Mouse (Mus musculus): Measurements from ENCODE around the gene Zmiz1. TPM values are rescaled to one million over a fixed set of nuclear protein-coding genes. Genes with fewer than 3 reads are reported as not detected.

Zmiz1 gene
- polyA plus RNA-seq, 1 experiment from 2014 or later = 45.8 TPM

DNA sequence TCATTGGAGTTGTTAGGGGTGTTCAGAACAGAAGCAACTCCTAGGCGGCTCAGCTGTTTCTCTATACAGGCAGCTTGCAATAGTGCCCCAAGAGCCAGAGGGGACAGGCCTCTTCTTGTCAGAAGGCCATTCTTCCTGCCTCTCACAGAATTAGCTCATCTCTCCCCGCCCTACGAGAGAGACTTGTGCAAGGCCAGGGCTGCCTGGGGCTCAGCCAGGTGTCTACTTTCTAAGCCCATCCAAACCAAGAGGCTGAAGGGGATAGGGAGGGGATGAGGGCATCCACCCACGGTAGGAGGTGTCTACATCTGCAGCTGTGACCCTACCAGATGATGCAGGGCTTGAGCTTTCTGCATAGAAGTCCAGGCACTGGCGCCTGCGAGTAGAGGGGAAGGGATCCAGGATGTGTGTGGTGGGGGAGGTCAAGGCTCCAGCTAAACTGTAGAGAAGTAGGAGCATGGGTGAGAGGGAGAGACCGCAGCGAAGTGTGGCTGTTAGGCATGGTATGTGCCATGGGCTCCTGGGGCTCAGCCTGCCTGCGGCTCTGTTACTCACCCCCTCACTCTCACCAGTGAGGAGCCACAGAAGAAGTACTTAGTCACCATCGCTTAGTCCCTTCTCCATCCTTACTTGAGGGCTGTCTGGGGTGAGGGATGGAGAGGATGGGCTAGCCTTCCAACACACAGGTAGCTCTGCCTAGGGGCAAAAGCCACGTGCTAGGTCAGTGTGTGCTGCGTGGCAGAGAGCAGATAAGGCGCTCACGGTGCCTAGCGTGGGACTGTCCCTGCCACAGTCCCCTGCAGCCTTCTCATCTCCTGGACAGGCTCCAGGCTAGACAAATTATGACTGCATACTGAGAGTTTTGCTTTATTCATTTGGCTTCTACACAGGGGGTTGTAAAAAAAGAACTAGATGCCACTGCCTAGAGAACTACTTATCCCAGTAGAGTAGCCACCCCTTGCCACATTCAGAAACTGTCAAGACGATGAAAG lies 130.3 kb downstream of the Zmiz1 start:
- Histone ChIP-seq H3K4me1 (peaks cover 93% of the 10 kb centered on the region), H3K27ac (peak overlapping the region; percentile 91), H3K36me3 (peaks cover 41% of the 10 kb centered on the region), H3K9me3 (no peaks in the 10 kb centered on the region), H3K4me3 (no peak overlapping the region), H3K27me3 (ENCODE audit: insufficient read depth, poor library complexity, severe bottlenecking) (no peaks in the 10 kb centered on the region)
- DNase-seq (ENCODE audit: low spot score) = no peak
- WGBS = 60% methylated on average over 16 of the region's 16 CpGs

DNA sequence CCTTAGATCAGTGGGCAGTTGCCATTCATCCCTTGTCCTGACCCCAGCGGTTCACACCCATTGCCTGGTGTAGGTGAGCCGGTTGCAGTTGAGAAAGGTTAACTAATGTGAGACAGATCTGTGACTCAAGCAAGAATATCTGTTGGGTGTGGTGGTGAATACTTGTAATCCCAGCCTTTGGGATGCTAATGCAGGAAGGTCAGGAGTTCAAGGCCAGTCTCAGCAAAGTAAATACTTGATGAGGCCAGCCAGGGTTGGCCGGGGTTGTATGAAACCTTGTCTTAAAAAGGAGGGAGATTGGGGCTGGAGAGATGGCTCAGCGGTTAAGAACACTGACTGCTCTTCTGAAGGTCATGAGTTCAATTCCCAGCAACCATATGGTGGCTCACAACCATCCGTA lies 132.0 kb downstream of the Zmiz1 start:
- Histone ChIP-seq H3K9me3 (no peaks in the 10 kb centered on the region), H3K36me3 (peaks cover 46% of the 10 kb centered on the region), H3K27me3 (ENCODE audit: insufficient read depth, poor library complexity, severe bottlenecking) (no peaks in the 10 kb centered on the region), H3K27ac (no peak overlapping the region), H3K4me1 (peaks cover 84% of the 10 kb centered on the region), H3K4me3 (no peak overlapping the region)
- DNase-seq (ENCODE audit: low spot score) = no peak
- 68% methylated on average over 4 of the region's 5 CpGs for WGBS

DNA sequence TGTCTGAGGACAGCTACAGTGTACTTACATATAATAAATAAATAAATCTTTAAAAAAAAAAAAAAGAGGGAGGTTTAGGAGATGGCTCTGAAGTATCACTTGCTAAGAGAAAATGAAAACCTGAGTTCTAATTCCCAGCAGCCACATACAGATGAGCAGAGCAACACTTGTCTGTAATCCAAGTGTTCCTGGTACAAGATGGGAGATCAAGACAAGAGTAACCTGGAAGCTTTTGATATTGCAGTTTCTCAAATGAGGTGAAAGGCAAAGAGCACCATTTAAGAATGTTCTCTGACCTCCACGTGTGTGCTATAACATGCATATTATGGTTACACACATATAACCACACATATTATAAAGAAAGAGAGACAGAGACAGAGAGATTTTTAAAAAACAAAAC lies 132.4 kb downstream of the Zmiz1 start:
- H3K4me1 ChIP-seq = peaks cover 80% of the 10 kb centered on the region
- H3K4me3 ChIP-seq = no peak overlapping the region
- WGBS = 90% methylated on average over 1 of the region's 1 CpGs
- H3K36me3 ChIP-seq = peaks cover 49% of the 10 kb centered on the region
- H3K27me3 ChIP-seq (ENCODE audit: insufficient read depth, poor library complexity, severe bottlenecking) = no peaks in the 10 kb centered on the region
- H3K9me3 ChIP-seq = no peaks in the 10 kb centered on the region
- no peak for DNase-seq (ENCODE audit: low spot score)
- H3K27ac ChIP-seq = no peak overlapping the region

DNA sequence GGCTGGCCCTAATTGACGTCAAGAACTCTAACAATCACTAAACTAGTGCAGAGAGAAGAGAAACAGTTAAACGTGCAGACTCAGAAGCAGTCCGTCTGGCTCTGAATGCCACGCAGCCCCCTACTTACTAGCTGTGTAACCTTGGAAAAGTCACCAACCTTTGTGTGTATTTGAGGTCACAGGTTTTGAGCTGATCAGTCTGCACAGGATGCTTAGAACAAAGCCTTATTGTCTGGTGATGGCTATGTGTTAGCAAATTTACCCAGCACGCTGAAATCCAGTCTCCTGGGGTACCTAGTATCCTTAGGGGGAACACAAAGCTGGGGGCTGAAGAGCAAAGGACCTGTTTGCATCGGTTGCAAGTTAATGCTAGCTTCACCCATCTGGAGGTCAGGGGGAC lies 133.5 kb downstream of the Zmiz1 start:
- no peaks in the 10 kb centered on the region for H3K9me3 ChIP-seq
- H3K36me3 ChIP-seq = peaks cover 56% of the 10 kb centered on the region
- H3K27ac ChIP-seq = 0 out of 2 replicates have a peak overlapping the region, but pooled peaks have one; percentile 10
- H3K4me3 ChIP-seq = no peak overlapping the region
- WGBS = 56% methylated on average over 6 of the region's 6 CpGs
- peaks cover 69% of the 10 kb centered on the region for H3K4me1 ChIP-seq
- no peak for DNase-seq (ENCODE audit: low spot score)
- no peaks in the 10 kb centered on the region for H3K27me3 ChIP-seq (ENCODE audit: insufficient read depth, poor library complexity, severe bottlenecking)

DNA sequence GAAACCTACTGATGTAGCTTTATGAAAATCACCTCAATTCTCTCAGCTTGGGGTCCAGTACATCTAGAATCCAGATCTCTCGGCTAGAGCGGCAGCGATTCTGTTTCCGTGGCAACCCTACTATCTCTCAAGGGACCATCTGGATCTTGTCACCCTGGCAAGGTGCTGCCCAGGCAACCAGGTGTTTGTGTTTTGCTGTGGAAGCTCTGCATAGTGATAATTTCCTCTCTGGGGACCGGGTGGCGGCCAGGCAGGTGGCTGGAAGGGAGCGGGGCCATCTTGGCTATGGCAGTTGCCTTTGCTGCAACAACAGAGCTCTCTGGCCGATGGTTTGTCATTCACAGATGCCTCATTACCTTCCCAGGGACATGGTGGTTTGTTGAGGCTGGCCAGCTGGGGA lies 134.9 kb downstream of the Zmiz1 start:
- peaks cover 56% of the 10 kb centered on the region for H3K4me1 ChIP-seq
- peaks cover 69% of the 10 kb centered on the region for H3K36me3 ChIP-seq
- no peak overlapping the region for H3K27ac ChIP-seq
- no peak for DNase-seq (ENCODE audit: low spot score)
- no peaks in the 10 kb centered on the region for H3K9me3 ChIP-seq
- WGBS = 70% methylated on average over 8 of the region's 8 CpGs
- no peaks in the 10 kb centered on the region for H3K27me3 ChIP-seq (ENCODE audit: insufficient read depth, poor library complexity, severe bottlenecking)
- H3K4me3 ChIP-seq = no peak overlapping the region

DNA sequence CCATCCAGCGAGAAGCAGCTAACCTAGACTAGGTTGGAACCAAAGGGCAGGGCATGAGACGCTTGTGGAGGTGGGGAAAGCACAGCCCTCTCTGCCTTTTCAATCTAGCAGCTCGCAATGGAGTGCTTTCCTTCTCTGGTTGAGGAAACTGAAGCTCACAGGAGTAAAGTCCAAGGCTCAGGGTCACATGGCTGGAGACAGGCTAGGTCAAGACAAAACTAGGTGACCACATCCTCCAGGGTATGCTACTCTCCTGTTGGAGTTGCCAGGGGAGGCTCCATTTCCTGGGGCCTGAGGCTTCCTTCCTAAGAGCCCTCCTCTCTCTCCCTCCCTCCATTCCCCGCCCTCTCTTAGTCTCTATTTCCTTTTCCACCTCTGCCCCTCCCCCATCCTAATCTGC lies 135.6 kb downstream of the Zmiz1 start:
- Histone ChIP-seq H3K27ac (peak overlapping the region; percentile 67; the same call in 1 of the 2 replicates), H3K27me3 (ENCODE audit: insufficient read depth, poor library complexity, severe bottlenecking) (no peaks in the 10 kb centered on the region), H3K9me3 (no peaks in the 10 kb centered on the region), H3K36me3 (peaks cover 67% of the 10 kb centered on the region), H3K4me3 (no peak overlapping the region), H3K4me1 (peaks cover 51% of the 10 kb centered on the region)
- WGBS = 72% methylated on average over 4 of the region's 4 CpGs
- DNase-seq (ENCODE audit: low spot score) = no peak

DNA sequence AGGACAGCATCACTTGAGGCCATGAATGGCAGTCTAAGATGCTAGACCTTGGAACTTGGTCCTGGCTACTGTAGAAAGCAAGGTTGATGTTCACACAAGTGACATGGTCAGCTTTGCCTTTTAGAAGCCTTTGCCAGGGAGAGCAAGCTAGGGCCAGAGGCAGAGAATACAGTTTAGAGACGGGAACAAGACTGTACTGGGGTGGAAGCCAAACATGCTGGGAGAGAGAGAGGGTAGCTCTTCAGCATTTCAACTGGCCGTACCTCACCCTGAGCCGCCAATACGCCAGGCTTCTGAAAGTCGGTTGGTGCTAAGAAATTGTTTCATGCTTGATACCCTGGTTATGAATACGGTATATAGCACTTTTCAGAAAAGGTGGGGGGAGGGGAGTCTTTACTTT lies 140.0 kb downstream of the Zmiz1 start:
- no peaks in the 10 kb centered on the region for H3K27me3 ChIP-seq (ENCODE audit: insufficient read depth, poor library complexity, severe bottlenecking)
- H3K4me1 ChIP-seq = peaks cover 58% of the 10 kb centered on the region
- no peak overlapping the region for H3K4me3 ChIP-seq
- no peak for DNase-seq (ENCODE audit: low spot score)
- WGBS = 94% methylated on average over 6 of the region's 6 CpGs
- peaks cover 46% of the 10 kb centered on the region for H3K36me3 ChIP-seq
- H3K27ac ChIP-seq = no peak overlapping the region
- no peaks in the 10 kb centered on the region for H3K9me3 ChIP-seq

GRCm38 (mm10) chr14:25599934-25600333 lies 140.9 kb downstream of the Zmiz1 start:
- peaks cover 37% of the 10 kb centered on the region for H3K36me3 ChIP-seq
- H3K9me3 ChIP-seq = no peaks in the 10 kb centered on the region
- DNase-seq (ENCODE audit: low spot score) = no peak
- H3K4me1 ChIP-seq = peaks cover 59% of the 10 kb centered on the region
- 63% methylated on average over 12 of the region's 12 CpGs for WGBS
- no peak overlapping the region for H3K4me3 ChIP-seq
- peak overlapping the region; percentile 17; the same call in 1 of the 2 replicates for H3K27ac ChIP-seq
- H3K27me3 ChIP-seq (ENCODE audit: insufficient read depth, poor library complexity, severe bottlenecking) = no peaks in the 10 kb centered on the region

DNA sequence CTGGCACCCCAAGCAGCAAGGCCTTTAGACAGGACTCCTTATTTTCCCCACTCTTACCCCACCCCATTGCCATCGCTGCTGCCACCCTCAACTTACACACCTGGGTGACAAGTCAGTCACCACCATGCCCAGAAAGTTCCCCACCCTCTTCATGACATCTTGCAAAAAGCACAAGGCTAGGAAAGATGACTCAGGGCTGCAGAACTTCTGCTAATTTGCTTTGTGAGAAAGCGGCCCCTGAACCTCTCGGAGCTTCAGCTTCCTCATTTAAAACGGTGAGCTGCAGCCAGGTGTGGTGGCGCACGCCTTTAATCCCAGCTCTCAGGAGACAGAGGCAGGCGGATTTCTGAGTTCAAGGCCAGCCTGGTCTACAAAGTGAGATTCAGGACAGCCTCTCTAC lies 141.4 kb downstream of the Zmiz1 start:
- H3K4me1 ChIP-seq = peaks cover 58% of the 10 kb centered on the region
- H3K9me3 ChIP-seq = no peaks in the 10 kb centered on the region
- peak overlapping the region; percentile 17; the same call in 1 of the 2 replicates for H3K27ac ChIP-seq
- H3K4me3 ChIP-seq = no peak overlapping the region
- H3K36me3 ChIP-seq = peaks cover 36% of the 10 kb centered on the region
- H3K27me3 ChIP-seq (ENCODE audit: insufficient read depth, poor library complexity, severe bottlenecking) = no peaks in the 10 kb centered on the region
- WGBS = 85% methylated on average over 7 of the region's 7 CpGs
- DNase-seq (ENCODE audit: low spot score) = no peak

DNA sequence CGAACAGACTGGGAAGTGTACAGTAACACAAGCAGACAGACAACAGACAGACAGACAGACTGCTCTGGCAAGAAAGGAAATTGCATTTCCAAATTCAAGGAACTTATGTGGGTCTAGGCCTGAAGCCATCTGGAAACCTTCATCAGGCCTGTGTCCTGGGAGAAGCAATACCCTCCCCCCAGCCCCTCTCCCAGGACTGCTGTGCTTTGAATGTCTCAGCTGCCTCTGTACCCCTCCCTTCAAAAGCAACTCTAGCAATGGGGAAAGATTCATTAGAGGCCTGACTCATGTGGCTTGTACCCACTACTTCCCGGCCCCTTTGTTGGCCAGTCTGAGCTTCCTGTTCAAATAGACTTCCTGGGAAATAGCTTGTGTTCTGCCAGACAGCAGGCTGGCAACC lies 142.0 kb downstream of the Zmiz1 start:
- peaks cover 64% of the 10 kb centered on the region for H3K4me1 ChIP-seq
- H3K36me3 ChIP-seq = peaks cover 36% of the 10 kb centered on the region
- DNase-seq (ENCODE audit: low spot score) = no peak
- H3K27me3 ChIP-seq (ENCODE audit: insufficient read depth, poor library complexity, severe bottlenecking) = no peaks in the 10 kb centered on the region
- H3K27ac ChIP-seq = peak overlapping the region; percentile 47; the same call in 1 of the 2 replicates
- H3K4me3 ChIP-seq = no peak overlapping the region
- no peaks in the 10 kb centered on the region for H3K9me3 ChIP-seq
- WGBS = 53% methylated on average over 2 of the region's 2 CpGs

DNA sequence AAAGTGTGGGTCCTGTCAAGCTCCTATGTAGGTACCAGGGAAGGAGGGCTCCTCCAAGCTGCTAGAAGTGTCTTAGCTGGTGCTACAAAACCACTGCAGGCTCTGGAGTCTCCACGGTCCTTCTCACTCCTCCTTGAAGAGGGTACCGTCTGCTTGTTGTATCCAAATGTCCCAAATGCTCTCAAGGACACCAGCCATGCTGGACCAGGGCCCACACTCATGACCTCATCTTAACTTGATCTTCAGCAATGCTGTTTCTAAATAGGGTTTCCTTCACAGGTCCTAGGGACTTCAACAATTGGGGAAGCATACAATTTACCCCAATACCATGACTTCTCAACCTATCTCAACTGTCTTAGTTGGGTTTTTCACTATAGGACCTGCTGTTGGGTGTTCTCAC lies 143.0 kb downstream of the Zmiz1 start:
- no peaks in the 10 kb centered on the region for H3K27me3 ChIP-seq (ENCODE audit: insufficient read depth, poor library complexity, severe bottlenecking)
- 84% methylated on average over 2 of the region's 2 CpGs for WGBS
- no peak for DNase-seq (ENCODE audit: low spot score)
- H3K9me3 ChIP-seq = no peaks in the 10 kb centered on the region
- H3K36me3 ChIP-seq = peaks cover 29% of the 10 kb centered on the region
- H3K4me3 ChIP-seq = no peak overlapping the region
- H3K4me1 ChIP-seq = peaks cover 75% of the 10 kb centered on the region
- no peak overlapping the region for H3K27ac ChIP-seq

DNA sequence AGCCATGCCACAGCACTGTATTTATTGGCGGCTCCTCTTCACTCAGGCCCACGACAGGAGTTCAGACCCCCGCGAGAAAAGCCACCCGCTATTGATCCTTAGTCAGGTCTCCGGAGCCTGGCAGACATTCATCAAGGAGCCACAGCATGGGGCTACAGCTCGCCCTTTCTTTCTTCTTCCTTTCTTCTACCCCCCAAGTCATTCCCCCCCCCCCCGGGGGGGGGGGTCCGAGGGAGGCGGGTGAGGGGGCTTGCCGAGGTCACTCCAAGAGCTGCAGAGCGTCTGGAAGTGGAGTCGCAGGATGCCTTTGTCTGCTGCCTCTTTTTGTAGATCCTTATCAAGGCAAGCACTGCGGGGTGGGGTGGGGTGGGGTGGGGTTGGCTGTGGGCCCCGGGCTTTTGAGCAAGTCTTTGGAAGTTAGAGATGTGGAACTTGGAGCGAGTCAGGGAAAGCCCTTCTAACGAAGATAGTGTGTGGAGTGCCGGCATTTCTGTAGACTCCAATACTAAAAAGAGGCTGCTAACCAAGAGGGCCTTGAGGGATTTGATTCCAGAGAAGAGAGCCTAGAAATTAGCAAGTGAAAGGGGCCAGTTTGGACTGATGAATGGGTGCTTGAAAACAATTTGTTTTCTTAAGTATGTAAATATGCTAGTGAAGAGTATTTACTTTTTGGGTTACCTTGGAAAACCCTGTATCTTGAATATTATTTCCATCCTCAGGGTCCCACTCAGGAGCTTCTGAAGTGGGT lies 145.6 kb downstream of the Zmiz1 start:
- no peaks in the 10 kb centered on the region for H3K27me3 ChIP-seq (ENCODE audit: insufficient read depth, poor library complexity, severe bottlenecking)
- peaks cover 11% of the 10 kb centered on the region; the same call in 1 of the 2 replicates for H3K36me3 ChIP-seq
- DNase-seq (ENCODE audit: low spot score) = no peak
- 11% methylated on average over 16 of the region's 18 CpGs for WGBS
- peak overlapping the region; percentile 45; the same call in 1 of the 2 replicates for H3K27ac ChIP-seq
- no peaks in the 10 kb centered on the region for H3K9me3 ChIP-seq
- H3K4me1 ChIP-seq = peaks cover 94% of the 10 kb centered on the region
- H3K4me3 ChIP-seq = peak overlapping the region; percentile 13; the same call in 1 of the 2 replicates

Data from heart, embryonic 10.5 days (tissue).